Mouse (Mus musculus) embryonic fibroblast, embryonic 13.5 days (primary cell): Measurements from ENCODE around the gene Pdgfc. TPM values are rescaled to one million over a fixed set of nuclear protein-coding genes. Genes with fewer than 3 reads are reported as not detected.

Experiments used
- H3K27ac ChIP-seq: 2 replicates; pipeline ENCODE4 v1.5.1; 2012; ENCODE audit warnings: low read length, control low read depth, inconsistent platforms; ENCODE audit not compliant: insufficient read depth
- H3K4me1 ChIP-seq: 2 replicates; pipeline ENCODE4 v1.6.1; 2011; ENCODE audit warnings: low read length; ENCODE audit not compliant: control insufficient read depth, insufficient read depth
- H3K4me3 ChIP-seq: 2 replicates; pipeline ENCODE4 v1.5.1; 2011; ENCODE audit warnings: mild to moderate bottlenecking, control low read depth, low read length; ENCODE audit not compliant: insufficient read depth
- CTCF ChIP-seq: IDR thresholded peaks from 2 replicates; pipeline ENCODE4 v1.5.1; 2011; ENCODE audit warnings: mild to moderate bottlenecking, control low read depth, low read length, moderate library complexity, borderline replicate concordance; ENCODE audit not compliant: insufficient read depth
- POLR2A ChIP-seq: IDR thresholded peaks from 2 replicates; pipeline ENCODE4 v1.6.1; 2011; ENCODE audit warnings: low read depth, mild to moderate bottlenecking, control low read depth, low read length, moderate library complexity
- polyA plus RNA-seq: library from polyadenylated mRNA; stranded (reverse); fragments of >200 nt; gene quantifications from 2 replicates; pipeline ENCODE4 v1.2.4, GENCODE M21; 2011; ENCODE audit warnings: low read depth; ENCODE audit not compliant: missing spikeins, insufficient read length

The Pdgfc gene
- 68.1 and 72.5 TPM in 2 replicates for polyA plus RNA-seq

DNA sequence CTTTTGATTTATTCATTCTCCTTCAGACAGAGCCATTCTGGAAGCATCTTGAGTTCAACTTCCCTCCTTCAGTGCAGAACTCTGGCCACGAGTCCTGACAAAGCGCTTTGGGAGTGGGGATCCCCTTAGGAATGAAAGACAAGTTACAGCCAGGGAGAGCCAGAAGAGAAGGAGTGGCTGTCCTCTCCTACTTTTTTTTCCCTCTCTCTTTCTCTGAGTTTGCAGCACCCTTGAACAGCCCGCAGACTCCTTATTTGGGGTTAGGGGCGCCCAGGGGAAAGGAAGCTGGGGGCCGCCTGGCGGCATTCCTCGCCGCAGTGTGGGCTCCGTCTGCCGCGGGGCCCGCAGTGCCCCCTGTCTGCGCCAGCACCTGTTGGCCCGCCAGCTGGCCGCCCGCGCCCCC is at the start of gene Pdgfc:
TSS of gene Pdgfc (plus strand) at position 266 of the 403 bp plus-strand sequence.
- Histone ChIP-seq H3K4me1 (peaks cover 10% of the 10 kb centered on the region), H3K27ac (peak within 1 kb of the TSS; percentile 87), H3K4me3 (peak within 1 kb of the TSS; percentile 88)
- TF ChIP-seq CTCF (no peak), POLR2A (no peak)

DNA sequence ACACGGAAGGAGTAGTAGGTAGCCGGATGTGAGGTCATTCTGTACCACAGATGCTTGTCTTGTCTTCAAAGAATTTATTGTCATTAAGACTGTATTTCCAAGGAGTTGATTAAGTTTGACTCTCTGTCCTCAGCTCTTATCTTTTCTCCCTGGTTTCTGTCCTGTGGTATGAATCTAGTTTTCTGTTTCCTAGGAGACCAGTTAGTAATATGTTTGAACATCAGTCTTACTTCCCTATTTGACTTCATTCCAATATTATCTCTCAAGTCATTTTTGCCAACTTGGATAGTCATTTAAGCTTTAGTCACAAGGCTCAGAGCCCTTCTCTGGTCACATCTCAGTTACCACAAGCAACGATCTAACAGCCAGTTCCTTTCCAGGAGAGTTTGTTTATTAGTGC is 27.0 kb upstream of the Pdgfc start:
- Histone ChIP-seq H3K4me1 (no peaks in the 10 kb centered on the region), H3K27ac (no peak overlapping the region), H3K4me3 (no peak overlapping the region)
- TF ChIP-seq CTCF: no peak
- TF ChIP-seq POLR2A: no peak

DNA sequence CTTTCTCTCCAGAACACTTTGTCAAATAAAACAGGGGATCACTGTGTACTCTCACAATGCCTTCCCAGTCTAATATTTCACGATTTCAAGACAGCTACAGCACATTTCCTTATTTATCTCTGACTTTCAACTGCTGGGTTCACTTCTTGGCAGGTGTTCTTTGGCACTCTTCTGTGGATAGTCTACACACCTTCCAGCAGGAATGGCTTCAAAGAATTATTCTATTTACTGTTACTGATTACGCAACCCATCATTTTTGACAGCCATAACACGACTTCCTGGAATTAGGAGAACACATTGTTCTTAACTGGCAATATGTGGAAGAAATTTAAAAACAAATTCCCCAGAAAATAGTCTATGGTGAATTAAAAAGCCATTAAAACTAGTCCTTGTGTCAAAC is 26.3 kb upstream of the Pdgfc start:
- Histone ChIP-seq H3K4me1 (no peaks in the 10 kb centered on the region), H3K4me3 (no peak overlapping the region), H3K27ac (no peak overlapping the region)
- TF ChIP-seq CTCF (no peak), POLR2A (no peak)

DNA sequence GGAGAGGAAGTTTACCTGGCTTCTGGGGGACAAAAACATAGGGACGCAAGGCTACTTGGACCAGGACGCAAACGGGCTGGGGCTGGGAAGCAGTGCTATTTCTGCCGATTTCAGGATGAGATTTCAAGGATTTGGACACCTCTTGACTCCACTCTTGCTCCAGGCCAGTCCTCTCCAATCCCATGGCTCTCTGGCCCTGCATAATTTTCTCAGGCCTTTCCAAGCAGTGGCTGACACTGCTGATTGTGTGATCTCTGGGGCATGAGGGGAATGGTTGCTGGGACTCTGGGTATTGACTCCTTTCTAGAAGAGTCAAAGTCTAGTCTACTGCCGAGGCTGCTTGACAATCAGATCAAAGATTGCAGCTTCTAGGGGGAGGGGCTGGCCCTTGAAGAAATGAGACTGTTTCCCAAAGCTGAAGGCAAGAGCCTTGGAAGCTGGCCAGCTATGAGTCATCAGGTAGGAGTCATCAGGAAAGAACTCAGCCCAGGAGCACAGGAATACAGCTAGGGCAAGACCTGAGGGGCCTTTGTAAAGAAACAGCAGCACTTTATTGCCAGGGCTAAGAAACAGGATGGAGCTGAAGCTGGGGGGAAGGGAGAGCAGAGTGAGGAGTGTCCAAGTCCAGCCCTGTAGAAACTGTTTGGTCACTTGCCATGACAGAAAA is 18.7 kb upstream of the Pdgfc start:
- no peak overlapping the region for H3K4me3 ChIP-seq
- peak overlapping the region; percentile 69 for H3K27ac ChIP-seq
- peaks cover 9% of the 10 kb centered on the region for H3K4me1 ChIP-seq
- no peak for TF ChIP-seq CTCF
- TF ChIP-seq POLR2A: no peak

DNA sequence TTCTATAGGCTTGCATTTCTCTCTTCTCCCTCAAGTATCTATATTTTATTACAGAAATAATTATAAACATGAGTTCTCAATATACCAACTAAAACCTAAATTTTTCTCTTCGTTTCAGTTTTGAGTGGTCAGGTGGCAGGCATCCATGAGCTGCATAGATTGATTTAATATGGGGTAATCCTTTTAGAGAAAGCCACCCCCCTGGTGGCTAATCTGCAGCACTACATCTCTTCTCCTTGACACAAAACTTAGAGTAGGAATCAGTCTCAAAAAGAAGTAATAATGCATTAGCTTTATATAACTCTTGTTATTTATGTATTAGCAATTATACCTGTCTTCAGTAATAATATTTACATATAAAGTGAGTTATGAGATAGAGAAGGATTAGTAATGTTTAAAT is 16.2 kb upstream of the Pdgfc start:
- no peak overlapping the region for H3K27ac ChIP-seq
- peaks cover 9% of the 10 kb centered on the region for H3K4me1 ChIP-seq
- TF ChIP-seq POLR2A (no peak), CTCF (no peak)
- no peak overlapping the region for H3K4me3 ChIP-seq

DNA sequence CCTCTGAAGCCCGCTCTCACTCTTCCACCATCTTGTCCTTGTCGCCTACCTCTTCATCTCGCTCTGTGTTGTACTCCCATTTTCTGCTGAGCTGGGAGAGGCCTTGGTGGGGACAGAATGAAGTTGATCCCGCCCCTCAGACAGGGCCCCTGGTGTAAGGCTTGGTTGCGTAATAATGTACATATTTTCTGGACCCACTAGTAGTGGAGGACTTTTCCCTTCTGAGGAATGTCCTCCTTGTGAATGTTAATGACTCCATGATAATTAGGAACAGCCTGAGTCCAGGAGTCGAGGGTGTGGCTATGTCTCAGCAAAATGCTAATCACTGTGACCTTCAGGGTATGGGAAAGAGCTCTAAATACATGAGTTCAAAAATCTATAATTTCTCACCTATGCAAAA is 14.4 kb upstream of the Pdgfc start:
- peaks cover 9% of the 10 kb centered on the region for H3K4me1 ChIP-seq
- TF ChIP-seq CTCF: no peak
- no peak for TF ChIP-seq POLR2A
- no peak overlapping the region for H3K27ac ChIP-seq
- H3K4me3 ChIP-seq: no peak overlapping the region

DNA sequence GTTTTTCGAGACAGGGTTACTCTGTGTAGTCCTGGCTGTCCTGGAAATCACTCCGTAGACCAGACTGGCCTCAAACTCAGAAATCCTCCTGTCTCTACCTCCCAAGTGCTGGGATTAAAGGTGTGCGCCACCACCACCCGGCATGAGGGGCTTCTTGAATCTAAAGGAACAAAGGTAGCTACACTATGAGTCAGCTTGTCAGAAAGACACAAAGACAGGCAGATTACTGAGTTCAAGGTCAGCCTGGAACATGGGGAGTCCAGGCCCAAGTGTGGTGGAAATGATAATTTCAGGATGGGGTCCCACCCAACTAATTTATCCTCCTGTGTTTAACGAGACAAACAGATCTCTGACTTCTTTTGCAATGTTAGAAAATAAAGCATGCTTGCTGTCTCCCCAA is 13.9 kb upstream of the Pdgfc start:
- Histone ChIP-seq H3K4me1 (peaks cover 8% of the 10 kb centered on the region), H3K27ac (no peak overlapping the region), H3K4me3 (no peak overlapping the region)
- no peak for TF ChIP-seq CTCF
- TF ChIP-seq POLR2A: no peak

DNA sequence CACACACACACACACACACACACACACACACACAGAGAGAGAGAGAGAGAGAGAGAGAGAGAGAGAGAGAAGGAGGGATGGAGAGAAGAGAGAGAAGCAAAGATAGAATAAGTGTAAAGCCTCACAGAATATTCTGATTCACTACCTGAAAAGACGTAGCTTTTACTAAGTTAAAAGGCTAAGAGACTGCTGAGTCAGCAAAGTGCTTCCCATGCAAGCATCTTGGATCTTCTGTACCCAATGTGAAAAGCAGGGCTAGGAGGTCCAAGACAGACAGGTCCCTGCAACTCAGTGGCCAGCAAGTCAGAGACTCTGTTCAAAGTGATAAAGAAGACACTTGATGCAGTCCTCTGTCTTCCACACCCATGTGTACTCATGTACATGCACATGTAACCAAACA is 13.4 kb upstream of the Pdgfc start:
- TF ChIP-seq CTCF (no peak), POLR2A (no peak)
- Histone ChIP-seq H3K27ac (no peak overlapping the region), H3K4me1 (peaks cover 5% of the 10 kb centered on the region), H3K4me3 (no peak overlapping the region)

DNA sequence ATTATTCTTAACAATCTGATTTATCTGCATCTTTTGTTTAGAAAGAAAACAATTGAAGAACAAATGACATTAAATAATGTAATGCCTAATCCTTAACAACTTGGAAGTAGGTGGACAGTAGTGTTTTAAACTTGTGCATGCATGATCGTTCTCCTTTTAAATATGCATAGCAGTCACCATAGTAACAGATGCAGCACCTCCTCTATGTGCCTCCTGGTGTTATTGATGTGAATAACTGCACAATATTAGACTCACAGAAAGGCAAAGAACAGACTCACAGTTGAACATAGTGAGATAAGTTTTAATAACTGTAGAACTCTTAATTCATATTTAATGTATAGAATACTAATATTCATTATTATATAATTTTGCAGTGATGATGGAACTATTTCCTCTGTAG is 12.6 kb upstream of the Pdgfc start:
- no peak for TF ChIP-seq CTCF
- TF ChIP-seq POLR2A: no peak
- H3K27ac ChIP-seq: no peak overlapping the region
- no peak overlapping the region for H3K4me3 ChIP-seq

DNA sequence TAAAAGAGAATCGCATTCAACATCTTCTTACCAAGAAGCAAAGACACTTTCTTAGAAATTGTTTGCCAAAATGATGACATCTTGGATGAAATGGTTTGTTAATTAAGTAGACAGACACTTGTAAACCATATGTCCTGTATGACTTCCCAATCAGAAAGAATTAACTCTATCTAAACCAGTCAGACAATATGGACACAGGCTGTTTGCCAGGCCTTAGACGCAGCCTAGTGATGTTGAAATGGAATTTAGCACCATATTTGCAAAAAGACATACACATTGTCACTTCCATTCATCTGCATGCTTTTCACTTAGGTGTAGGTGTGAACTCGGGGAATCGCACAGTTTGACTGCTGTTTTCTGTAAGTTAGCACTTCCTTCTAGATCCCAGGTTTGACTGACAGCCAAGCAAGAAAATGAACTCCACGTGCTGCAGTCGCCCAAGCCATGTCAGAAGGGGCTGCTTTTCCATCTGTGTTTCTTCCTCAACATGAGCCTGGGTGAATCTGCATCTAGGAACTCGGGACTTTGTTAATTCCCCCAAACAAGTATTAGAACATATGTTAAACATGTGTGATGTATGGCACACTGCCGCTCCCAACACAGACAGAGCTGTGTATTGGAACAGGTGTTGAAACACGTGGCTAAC is 10.5 kb upstream of the Pdgfc start:
- Histone ChIP-seq H3K27ac (no peak overlapping the region), H3K4me3 (no peak overlapping the region), H3K4me1 (peaks cover 5% of the 10 kb centered on the region)
- TF ChIP-seq CTCF: no peak
- TF ChIP-seq POLR2A: no peak

More for the DNA sequence above, 12.6 kb upstream of the Pdgfc start:
- no peaks in the 10 kb centered on the region for H3K4me1 ChIP-seq
